Mouse (Mus musculus): ENCODE measurements around the gene Bcl2l1. TPM values are rescaled to one million over a fixed set of nuclear protein-coding genes. Genes with fewer than 3 reads are reported as not detected.

The Bcl2l1 gene
- total RNA-seq, 2 experiments from 2014 or later, result 129 to 134 TPM

DNA sequence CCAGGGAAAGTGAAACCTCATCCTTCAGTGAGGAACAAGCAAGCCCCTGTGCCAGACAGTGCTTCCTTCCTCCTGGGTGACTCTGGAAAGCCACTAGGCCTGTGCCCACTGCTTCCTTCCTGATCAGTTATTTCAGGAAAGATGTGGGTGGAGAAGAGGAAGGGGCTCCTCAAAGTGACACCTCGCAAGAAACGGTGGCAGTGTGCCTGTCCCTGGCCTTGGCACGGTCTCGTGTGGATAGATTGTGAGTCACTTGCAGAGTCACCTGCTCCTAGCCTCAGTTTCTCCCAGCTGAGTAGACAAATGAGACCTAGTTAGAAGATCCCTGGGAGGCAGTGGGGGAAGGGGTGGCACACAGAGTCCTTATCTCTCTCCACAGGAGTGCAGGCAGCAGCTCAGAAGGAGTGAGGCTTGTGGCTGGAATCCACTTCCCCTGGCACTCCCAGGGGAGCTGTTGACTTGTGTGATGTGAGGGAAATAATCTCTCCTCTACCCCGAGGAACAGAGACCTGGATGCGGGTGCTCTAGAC lies 42.6 kb downstream of the Bcl2l1 start:
- Histone ChIP-seq H3K27ac (peak overlapping the region; percentile 98), H3K4me3 (no peak overlapping the region)
- no peak for TF ChIP-seq CTCF (conservative IDR thresholded peaks at IDR 0.05)
- DNase-seq (ENCODE audit: low spot score in 2 of 2), result no peak

DNA sequence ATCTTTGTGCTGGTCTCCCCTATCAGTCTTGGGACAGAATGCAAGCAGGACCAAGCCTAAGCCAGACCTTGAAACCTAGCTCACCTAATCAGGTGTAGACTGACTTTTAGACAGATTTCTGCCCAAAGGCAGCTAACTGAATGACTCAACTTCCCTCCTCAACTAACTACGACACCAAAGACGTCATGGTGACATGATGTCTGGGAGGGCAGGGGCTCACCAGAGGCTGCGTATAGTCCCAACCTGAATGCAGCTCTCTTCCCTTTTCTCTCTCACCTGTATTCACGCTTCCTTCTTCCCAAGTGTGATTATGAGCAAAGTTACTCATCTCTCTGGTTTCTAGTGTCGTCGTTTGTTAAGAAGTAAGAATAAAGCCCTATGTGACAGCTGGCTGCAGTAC lies 44.0 kb downstream of the Bcl2l1 start:
- no peak for DNase-seq (ENCODE audit: low spot score in 2 of 2)
- TF ChIP-seq CTCF (conservative IDR thresholded peaks at IDR 0.05), result no peak
- H3K4me3 ChIP-seq, result no peak overlapping the region
- peak overlapping the region; percentile 98 for H3K27ac ChIP-seq

DNA sequence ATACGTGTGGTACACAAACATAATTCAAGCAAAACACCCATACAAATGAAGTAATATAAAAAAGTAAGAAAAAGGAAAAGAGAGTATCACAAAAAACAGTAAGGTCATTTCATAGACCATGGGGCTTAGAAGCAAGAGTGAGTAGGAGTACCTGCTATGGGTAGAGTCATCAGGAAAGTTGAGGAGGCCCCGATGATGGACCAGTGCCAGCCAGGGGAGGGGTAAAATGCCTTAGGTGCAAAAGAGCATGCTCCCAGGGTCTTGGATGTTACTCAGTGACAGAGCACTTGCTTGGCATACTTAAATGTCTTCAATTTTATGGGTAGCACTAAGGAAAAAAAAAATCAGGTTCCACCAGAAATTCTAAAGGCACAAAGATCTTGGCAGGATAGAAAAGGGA lies 44.4 kb downstream of the Bcl2l1 start:
- no peak overlapping the region for H3K4me3 ChIP-seq
- peak overlapping the region; percentile 98 for H3K27ac ChIP-seq
- no peak for TF ChIP-seq CTCF (conservative IDR thresholded peaks at IDR 0.05)
- DNase-seq (ENCODE audit: low spot score in 2 of 2), result no peak

DNA sequence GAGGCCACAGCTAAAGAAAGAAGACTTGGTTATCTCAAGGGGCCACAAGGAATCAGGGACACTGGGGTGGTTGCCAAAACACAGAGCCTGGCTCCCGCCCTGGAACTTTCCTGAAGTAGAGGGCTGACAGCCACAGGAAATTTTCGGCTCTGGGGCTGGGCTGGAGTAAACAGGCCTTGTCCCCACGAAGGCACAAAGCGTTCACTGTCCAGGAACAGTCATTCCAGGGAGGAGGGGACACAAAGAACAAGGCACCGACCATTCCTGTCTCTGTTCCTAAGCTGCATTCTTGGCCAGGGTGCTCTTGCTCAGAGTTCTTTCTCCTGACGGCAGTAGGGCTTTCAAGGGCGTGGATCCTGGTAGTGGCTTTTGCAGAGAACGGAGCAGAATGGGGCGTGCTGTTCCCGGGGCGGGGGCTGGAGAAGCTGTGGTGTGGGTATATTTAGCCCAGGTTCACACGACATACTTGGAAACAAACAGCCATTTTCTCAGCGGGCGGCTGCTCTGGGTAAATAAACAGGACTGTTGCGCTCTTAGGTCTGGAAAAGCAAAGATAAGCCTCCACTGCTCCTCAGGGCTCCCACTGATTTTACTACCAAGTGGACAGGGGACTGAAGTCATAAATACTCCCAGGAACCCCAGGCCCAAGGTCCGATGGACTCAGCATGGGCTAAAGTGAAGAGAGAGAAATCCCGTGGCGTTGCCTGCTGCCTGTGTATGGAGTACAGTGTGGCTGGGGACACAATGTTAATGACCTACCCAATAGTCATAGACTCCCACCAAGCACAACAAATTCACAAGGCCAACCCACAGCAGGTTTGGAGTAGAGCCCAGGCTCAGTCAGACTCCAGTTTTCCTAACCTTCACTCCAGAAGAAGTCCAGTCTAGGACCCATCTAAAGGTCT lies 45.8 kb downstream of the Bcl2l1 start:
- peak; percentile 79 to 83 for DNase-seq (ENCODE audit: low spot score in 2 of 2)
- peak overlapping the region; percentile 25; the same call in 1 of the 2 replicates for H3K4me3 ChIP-seq
- TF ChIP-seq CTCF (conservative IDR thresholded peaks at IDR 0.05), result no peak
- peak overlapping the region; percentile 98 for H3K27ac ChIP-seq

DNA sequence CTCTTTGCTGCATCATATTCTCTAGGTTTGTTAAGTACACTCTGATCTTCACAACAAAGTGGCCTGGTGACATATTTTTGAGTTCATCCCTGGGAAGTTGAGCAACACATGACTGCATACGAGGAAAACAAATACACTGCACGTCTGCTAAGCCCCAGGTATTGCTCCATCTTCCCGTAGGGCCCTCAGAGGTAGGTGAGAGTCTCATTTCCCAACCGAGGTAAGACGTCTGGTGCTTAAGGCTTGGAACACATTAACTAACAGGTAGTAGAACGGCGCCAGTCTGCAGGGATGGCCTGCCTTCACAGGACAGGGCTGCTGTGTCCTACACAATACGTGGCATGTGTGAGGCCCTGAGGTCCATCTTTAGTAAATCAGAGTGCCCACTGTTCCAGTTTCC lies 46.9 kb downstream of the Bcl2l1 start:
- TF ChIP-seq CTCF (conservative IDR thresholded peaks at IDR 0.05), result no peak
- DNase-seq (ENCODE audit: low spot score in 2 of 2), result no peak
- Histone ChIP-seq H3K4me3 (no peak overlapping the region), H3K27ac (peak overlapping the region; percentile 98)

DNA sequence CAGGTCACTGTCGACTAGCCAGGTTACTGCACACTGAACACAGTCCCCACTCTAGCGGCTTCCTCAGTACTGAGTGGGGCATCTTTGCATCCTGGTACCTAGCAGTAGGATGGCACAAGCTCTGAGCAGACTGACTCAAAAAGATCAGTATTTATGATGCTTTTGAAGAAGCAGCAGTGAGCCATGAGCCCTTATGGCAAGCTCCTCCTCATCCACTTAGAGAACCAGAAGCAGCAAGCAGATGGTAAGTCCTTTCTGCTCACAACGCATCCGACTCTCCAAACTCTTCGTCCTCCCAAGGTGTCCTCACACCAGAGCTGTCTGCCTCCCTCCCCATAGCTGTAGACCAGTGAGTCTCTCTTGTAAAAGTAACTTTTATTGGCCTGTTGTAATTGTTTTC lies 48.3 kb downstream of the Bcl2l1 start:
- TF ChIP-seq CTCF (conservative IDR thresholded peaks at IDR 0.05), result no peak

DNA sequence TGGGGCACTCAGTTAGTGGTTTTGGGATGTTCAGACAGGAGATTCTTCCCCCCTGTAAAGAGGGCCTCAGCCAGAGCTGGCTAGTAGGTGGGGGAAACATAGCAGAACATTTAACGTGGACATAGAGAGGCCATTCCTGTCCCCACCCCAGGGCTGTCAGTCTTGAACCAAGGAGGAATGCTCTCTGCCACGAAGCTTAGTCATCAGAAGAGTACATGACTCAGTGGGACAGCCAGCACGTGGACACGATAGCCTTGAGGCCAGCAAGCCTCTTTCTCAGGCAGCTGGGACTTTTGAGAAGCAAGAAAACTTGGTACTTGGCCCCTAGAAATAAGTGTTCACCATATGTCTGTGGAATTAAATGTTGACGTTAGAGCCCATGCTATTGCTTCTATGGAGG lies 48.9 kb downstream of the Bcl2l1 start:
- no peak for DNase-seq (ENCODE audit: low spot score in 2 of 2)
- peak overlapping the region; percentile 98 for H3K27ac ChIP-seq
- H3K4me3 ChIP-seq, result no peak overlapping the region
- no peak for TF ChIP-seq CTCF (conservative IDR thresholded peaks at IDR 0.05)

More for the DNA sequence above, 48.3 kb downstream of the Bcl2l1 start:
- Histone ChIP-seq H3K27ac (peak overlapping the region; percentile 98), H3K4me3 (no peak overlapping the region)
- DNase-seq (ENCODE audit: low spot score in 2 of 2), result peak in 1 of 2 experiments; percentile 37

DNA sequence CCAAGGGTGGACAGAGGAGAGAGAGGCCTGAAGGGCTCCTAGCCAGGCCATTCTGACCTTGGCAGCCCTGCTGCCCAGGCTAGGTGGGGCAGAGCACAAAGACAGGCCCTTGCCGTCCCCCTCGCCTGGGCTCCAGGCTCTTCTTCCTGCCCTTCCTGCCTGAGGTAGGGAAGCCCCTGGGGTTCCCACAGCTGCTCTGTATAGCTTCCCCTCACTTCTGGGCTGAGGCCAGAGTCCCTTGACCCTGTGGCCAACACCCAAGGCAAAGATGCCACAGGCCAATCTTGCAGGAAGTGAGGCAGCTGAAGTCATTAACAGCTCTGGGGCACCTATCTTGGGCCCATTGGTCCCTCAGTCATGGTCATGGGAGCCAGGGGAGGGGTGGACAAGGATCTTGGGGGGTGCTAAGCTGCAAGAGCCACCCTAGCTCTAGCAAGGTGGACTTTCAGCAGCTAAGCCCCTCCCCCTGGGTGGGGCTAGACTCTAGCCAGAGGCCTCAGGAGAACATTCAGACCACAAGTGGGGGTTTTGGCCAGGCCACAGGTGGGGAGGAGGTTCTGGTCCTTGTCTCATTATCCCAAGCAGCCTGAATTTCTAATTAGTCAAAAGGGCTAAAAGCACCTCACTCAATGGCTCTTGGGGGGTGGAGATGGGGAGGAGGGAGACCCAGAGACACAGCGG lies 50.4 kb downstream of the Bcl2l1 start:
- Histone ChIP-seq H3K4me3 (no peak overlapping the region), H3K27ac (peak overlapping the region; percentile 98)
- no peak for TF ChIP-seq CTCF (conservative IDR thresholded peaks at IDR 0.05)
- DNase-seq (ENCODE audit: low spot score in 2 of 2), result no peak

DNA sequence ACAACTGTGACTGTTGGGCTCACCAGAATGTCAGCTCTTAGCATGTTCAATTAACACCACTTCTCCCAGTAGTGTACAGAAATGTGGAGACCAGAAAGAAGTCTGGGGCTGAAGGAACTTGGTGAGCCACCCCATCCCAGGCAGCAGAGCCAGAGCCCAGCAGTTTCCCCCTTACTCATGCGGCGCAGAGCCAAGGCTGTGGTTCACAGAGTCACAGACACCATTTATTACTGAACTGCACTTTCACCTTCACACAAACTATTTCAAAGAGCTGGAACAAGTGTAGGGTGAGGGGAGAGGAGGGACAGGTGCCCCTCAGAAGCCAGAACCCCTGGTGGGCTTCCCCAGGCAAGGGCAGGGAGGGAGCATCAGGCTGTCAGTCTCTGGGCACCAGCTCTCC lies 51.1 kb downstream of the Bcl2l1 start:
- Histone ChIP-seq H3K4me3 (no peak overlapping the region), H3K27ac (peak overlapping the region; percentile 98)
- no peak for DNase-seq (ENCODE audit: low spot score in 2 of 2)
- no peak for TF ChIP-seq CTCF (conservative IDR thresholded peaks at IDR 0.05)

DNA sequence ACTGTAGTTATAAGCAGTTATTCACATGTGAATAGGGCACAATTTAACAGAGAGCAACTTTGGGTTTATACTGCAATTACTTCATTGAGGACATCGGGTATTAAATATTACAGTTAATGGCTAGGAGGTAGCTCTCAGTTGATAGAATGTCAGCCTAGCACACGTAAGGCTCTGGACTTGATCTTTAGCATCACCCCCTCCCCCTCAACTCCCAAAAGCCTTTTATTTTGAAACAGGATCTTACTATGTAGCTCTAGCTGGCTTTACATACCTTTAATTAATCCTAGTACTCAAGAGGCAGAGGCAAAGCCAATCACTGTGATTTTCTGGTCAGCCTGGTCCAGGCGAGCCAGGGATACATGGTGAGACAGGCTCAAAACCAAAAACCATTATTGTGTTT lies 54.4 kb downstream of the Bcl2l1 start:
- no peak for DNase-seq (ENCODE audit: low spot score in 2 of 2)
- no peak for TF ChIP-seq CTCF (conservative IDR thresholded peaks at IDR 0.05)
- H3K4me3 ChIP-seq, result no peak overlapping the region
- H3K27ac ChIP-seq, result peak overlapping the region; percentile 90

DNA sequence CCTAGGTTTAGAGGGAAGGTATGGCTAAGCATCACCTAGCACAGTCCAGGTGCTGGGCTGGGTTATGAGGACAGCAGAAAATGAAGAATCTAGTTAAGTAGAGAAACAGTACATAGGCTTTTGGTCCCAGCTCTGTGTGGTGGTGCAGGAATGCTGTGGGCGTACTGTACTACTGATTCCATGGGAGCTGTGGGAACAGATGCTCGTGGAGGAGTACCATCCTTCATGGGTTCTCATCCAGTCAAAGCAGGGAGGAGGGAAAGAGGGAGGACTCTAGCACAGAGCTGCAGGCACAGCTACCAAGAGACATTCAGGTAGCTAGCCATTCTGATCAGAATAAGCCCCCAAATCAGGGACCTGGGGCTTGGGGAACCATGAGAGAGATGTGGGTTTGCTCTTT lies 55.1 kb downstream of the Bcl2l1 start:
- Histone ChIP-seq H3K27ac (peak overlapping the region; percentile 90), H3K4me3 (no peak overlapping the region)
- DNase-seq (ENCODE audit: low spot score in 2 of 2), result peak; percentile 77 to 91
- TF ChIP-seq CTCF (conservative IDR thresholded peaks at IDR 0.05), result no peak

DNA sequence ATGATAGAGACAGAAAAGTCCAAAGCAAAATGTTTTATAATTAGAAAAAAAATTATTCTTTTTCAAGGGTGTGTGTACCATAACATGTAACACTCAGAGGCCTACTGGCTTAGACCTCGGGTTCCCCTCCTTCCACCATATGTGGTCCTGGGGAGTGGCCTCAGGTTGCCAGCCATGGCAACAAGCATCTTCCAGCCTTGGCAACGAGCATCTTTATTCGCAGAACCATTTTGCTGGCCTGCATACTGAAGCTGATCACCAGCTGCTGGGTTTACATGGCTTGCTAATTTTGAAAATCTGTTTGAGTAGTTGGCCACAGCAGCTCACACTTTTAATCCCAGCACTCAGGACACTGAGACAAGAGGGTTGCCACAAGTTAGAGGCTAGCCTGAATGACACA lies 55.5 kb downstream of the Bcl2l1 start:
- peak overlapping the region; percentile 90 for H3K27ac ChIP-seq

DNA sequence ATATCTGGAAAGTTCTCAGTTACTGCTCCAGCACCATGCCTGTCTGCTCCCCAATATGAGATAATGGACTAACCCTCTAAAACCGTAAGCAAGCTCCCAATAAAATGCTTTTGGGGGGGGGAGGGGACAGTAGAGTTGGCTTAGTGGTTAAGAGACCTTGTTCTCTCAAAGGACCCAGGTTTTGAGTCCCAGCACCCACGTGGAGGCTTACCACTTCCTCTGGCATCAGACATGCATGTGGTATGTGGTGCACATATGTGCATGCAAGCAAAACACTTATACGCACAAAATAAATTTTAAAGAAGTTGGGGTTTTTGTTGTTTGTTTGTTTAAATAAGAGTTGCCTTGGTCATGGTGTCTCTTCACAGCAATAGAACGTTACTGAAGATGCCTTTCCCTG lies 56.2 kb downstream of the Bcl2l1 start:
- no peak for DNase-seq (ENCODE audit: low spot score in 2 of 2)
- Histone ChIP-seq H3K27ac (peak overlapping the region; percentile 90), H3K4me3 (no peak overlapping the region)
- TF ChIP-seq CTCF (conservative IDR thresholded peaks at IDR 0.05), result no peak

More for the DNA sequence above, 55.5 kb downstream of the Bcl2l1 start:
- no peak for TF ChIP-seq CTCF (conservative IDR thresholded peaks at IDR 0.05)
- no peak for DNase-seq (ENCODE audit: low spot score in 2 of 2)
- no peak overlapping the region for H3K4me3 ChIP-seq

All from layer of hippocampus, adult 2 months (tissue).